Mouse (Mus musculus) hindbrain, postnatal 0 days (tissue): ENCODE results near the gene Rbm6. TPM values are rescaled to one million over a fixed set of nuclear protein-coding genes. Genes with fewer than 3 reads are reported as not detected.

Experiments used
- ATAC-seq: fragments of 200-750 bp; cut with Nextera tagmentation; 2 replicates; pipeline ENCODE4 v1.8.0; 2017; ENCODE audit warnings: mild to moderate bottlenecking, moderate TSS enrichment, moderate library complexity
- DNase-seq: peaks from one replicate; pipeline ENCODE4 v3.0.0-alpha.2; 2015; ENCODE audit warnings: low spot score
- H3K27ac ChIP-seq: fragments of 300-500 bp; sonication (generic); 2 replicates; pipeline ENCODE4 v1.5.1; 2014; ENCODE audit warnings: mild to moderate bottlenecking
- H3K27me3 ChIP-seq: fragments of 300-500 bp; sonication (generic); 2 replicates; pipeline ENCODE4 v1.6.1; 2014; ENCODE audit warnings: low read length, mixed read lengths; ENCODE audit not compliant: insufficient read depth
- H3K36me3 ChIP-seq: fragments of 300-500 bp; sonication (generic); 2 replicates; pipeline ENCODE4 v1.6.1; 2014; ENCODE audit warnings: low read length, mixed read lengths; ENCODE audit not compliant: insufficient read depth
- H3K4me1 ChIP-seq: fragments of 300-500 bp; sonication (generic); 2 replicates; pipeline ENCODE4 v1.6.1; 2014; ENCODE audit warnings: antibody characterized with exemption, low read length, mixed read lengths; ENCODE audit not compliant: insufficient read depth
- H3K4me2 ChIP-seq: fragments of 300-500 bp; sonication (generic); 2 replicates; pipeline ENCODE4 v1.6.1; 2014; ENCODE audit warnings: low read depth, mild to moderate bottlenecking, low read length, moderate library complexity, mixed read lengths
- H3K4me3 ChIP-seq: fragments of 300-500 bp; sonication (generic); 2 replicates; pipeline ENCODE4 v1.5.1; 2014; ENCODE audit warnings: low read length
- H3K9ac ChIP-seq: fragments of 300-500 bp; sonication (generic); replicated peaks from 2 replicates; pipeline ENCODE4 v1.6.1; 2014; ENCODE audit warnings: mild to moderate bottlenecking, low read length, moderate library complexity, mixed read lengths
- H3K9me3 ChIP-seq: fragments of 300-500 bp; sonication (generic); 2 replicates; pipeline ENCODE4 v1.6.1; 2016; ENCODE audit warnings: low read length, mixed read lengths
- CTCF ChIP-seq: IDR thresholded peaks from 2 replicates; pipeline ENCODE4 v1.5.1; 2016; ENCODE audit warnings: antibody characterized with exemption, control low read depth, low read depth
- WGBS: fragments of 180-500 bp; shearing (Covaris S2); extraction: QIAGEN DNeasy Blood & Tissue Kit; methylation state at CpG from one replicate; pipeline ENCODE4 v1.1.7; 2014; 5-methylcytosine and 5-hydroxymethylcytosine counted together
- polyA plus RNA-seq: library from polyadenylated mRNA; unstranded; fragments of >200 nt; fragmentation: Nextera tagmentation; extraction: Ambion mirVana; gene quantifications from 2 replicates; pipeline ENCODE4 v1.2.1, GENCODE M21; 2015
- total RNA-seq: library from RNA; depleted of rRNA; stranded (reverse); fragments of >200 nt; gene quantifications from 2 replicates; pipeline ENCODE4 v1.2.3, GENCODE M21; 2014

The Rbm6 gene
- total and polyA plus RNA-seq, 2 experiments from 2014 or later: 55.0 to 62.3 TPM

DNA sequence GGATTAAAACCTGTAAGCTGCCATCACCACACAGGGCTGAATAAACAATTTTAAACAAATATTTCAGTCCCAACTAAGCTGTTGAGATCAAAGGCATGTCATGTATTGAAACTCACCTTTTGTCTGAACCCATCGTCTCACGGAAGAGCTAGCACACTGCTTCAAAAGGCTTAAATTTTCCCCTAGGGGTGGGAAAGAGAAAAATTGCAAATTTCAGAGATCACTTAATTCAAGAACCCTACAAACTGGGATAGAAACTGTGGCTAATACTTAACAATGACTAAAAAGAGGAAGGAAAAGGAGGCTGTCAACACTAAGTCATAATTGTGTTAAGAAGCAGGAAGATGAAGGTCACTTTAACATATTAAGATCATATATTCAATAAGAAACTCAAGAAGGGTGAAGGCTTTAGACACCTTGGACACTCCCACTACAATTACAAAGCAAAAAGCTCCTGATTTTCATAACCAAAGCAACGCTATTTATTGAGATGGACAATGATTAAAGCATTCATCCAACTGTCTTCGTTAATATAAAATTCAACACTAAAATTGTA is 103.5 kb downstream of the Rbm6 start:
- Histone ChIP-seq H3K4me3 (peak overlapping the region; percentile 100), H3K27me3 (no peaks in the 10 kb centered on the region), H3K36me3 (peaks cover 47% of the 10 kb centered on the region), H3K9ac (peak overlapping the region; percentile 100), H3K4me2 (peak overlapping the region; percentile 62), H3K27ac (peak overlapping the region; percentile 98), H3K9me3 (no peaks in the 10 kb centered on the region), H3K4me1 (0 out of 2 replicates have a peak, but pooled peaks cover 3% of the 10 kb centered on the region)
- ATAC-seq (no peak), DNase-seq (peak; percentile 31)
- TF ChIP-seq CTCF: peak; percentile 34; the same call in 1 of the 2 replicates
- 11% methylated on average over 4 of the region's 4 CpGs for WGBS

DNA sequence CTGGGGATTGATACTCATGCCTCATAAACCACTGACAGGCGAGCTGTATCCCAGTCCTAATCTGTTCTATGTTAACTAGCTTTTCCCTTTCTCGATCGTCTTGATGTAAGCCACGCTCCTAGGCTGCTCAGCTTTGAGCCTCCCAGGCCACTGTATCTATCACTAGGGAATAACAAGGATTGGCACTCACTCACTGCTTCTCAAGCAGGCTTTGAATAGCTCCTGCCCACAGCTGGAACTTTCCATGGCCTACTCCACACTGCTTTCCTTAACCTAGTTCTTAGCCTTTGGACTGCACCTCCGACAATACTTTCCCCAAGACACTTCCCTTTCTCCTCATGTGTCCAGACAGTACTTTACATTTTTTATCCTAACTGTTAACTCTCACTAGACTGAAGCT is 104.2 kb downstream of the Rbm6 start:
- Histone ChIP-seq H3K36me3 (peaks cover 45% of the 10 kb centered on the region), H3K4me1 (0 out of 2 replicates have a peak, but pooled peaks cover 3% of the 10 kb centered on the region), H3K4me2 (peak overlapping the region; percentile 62), H3K9me3 (no peaks in the 10 kb centered on the region), H3K9ac (peak overlapping the region; percentile 100; the same call in 1 of the 2 replicates), H3K4me3 (peak overlapping the region; percentile 100), H3K27me3 (no peaks in the 10 kb centered on the region), H3K27ac (no peak overlapping the region)
- no peak for ATAC-seq
- peak; percentile 3 for DNase-seq
- TF ChIP-seq CTCF: no peak
- WGBS: 69% methylated on average over 5 of the region's 5 CpGs

DNA sequence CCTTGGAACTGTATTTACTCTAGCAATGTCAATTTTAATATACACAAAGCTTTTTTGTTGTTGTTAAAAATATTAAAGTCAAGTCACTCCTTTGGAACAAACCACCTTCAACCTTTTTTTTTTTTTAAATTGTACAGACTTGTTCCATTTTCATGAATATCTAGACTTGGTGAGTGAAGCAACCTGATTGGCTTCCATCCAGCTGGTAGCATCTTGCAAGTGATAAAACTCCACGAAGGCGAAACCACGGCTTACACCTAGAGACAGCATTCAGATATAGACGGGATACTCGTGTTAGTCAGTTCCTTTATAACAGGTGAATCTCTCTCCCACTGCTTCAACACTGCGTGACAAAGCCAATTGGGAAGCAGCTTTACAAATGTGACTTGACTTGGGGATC is 113.4 kb downstream of the Rbm6 start:
- peaks cover 72% of the 10 kb centered on the region for H3K36me3 ChIP-seq
- H3K27me3 ChIP-seq: no peaks in the 10 kb centered on the region
- ATAC-seq: no peak
- no peaks in the 10 kb centered on the region for H3K4me1 ChIP-seq
- TF ChIP-seq CTCF: no peak
- WGBS: 96% methylated on average over 6 of the region's 6 CpGs
- H3K4me3 ChIP-seq: no peak overlapping the region
- H3K27ac ChIP-seq: no peak overlapping the region
- DNase-seq: no peak
- no peak overlapping the region for H3K4me2 ChIP-seq
- H3K9me3 ChIP-seq: no peaks in the 10 kb centered on the region
- no peak overlapping the region for H3K9ac ChIP-seq

DNA sequence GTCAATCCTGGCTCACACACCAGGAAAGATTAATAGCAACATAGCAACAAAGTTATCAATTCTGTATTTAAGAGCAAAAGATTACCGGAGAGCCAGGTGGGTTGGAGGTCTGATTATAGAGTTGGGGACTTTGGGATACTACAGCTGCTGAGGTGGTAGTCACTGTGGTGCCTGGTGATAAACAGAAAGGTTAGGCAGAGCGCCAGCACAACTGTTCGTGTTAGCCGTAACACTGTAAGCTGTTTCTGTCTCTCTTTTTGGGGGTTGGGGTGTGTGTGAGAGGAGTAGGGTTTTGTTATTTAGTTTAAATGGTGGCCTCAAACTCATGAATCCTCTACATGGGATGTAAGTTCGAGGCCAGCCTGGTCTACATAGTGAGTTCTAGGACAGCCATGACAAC is 122.7 kb downstream of the Rbm6 start:
- ATAC-seq (no peak), DNase-seq (no peak)
- H3K4me1 ChIP-seq: no peaks in the 10 kb centered on the region
- no peak overlapping the region for H3K4me3 ChIP-seq
- no peak overlapping the region for H3K9ac ChIP-seq
- no peaks in the 10 kb centered on the region for H3K9me3 ChIP-seq
- WGBS: 88% methylated on average over 5 of the region's 5 CpGs
- TF ChIP-seq CTCF: no peak
- H3K4me2 ChIP-seq: no peak overlapping the region
- no peaks in the 10 kb centered on the region for H3K27me3 ChIP-seq
- no peak overlapping the region for H3K27ac ChIP-seq
- peaks cover 86% of the 10 kb centered on the region for H3K36me3 ChIP-seq

DNA sequence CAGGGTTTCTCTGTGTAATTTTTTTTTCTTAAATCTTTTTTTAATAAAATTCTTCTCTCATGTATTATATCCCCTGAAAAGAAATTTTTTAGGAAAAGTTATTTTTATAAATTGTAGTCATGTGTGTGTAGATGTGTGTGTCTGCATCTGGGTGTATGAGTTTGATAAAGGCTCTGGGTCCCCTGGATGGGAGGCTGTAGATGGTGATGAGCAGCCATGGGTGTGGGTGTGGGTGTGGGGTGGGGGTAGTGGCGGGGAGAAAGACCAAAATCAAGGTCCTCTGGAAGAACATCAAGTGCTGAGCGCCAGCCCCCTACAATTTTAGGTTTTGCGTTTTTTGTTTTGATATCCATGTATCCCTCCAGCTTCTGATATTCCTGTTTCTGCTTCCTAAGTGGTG is 125.0 kb downstream of the Rbm6 start:
- Histone ChIP-seq H3K27ac (no peak overlapping the region), H3K4me2 (no peak overlapping the region), H3K4me3 (no peak overlapping the region), H3K4me1 (no peaks in the 10 kb centered on the region), H3K27me3 (no peaks in the 10 kb centered on the region), H3K9me3 (no peaks in the 10 kb centered on the region), H3K9ac (no peak overlapping the region), H3K36me3 (peaks cover 92% of the 10 kb centered on the region)
- 93% methylated on average over 3 of the region's 3 CpGs for WGBS
- TF ChIP-seq CTCF: no peak
- no peak for DNase-seq
- no peak for ATAC-seq

DNA sequence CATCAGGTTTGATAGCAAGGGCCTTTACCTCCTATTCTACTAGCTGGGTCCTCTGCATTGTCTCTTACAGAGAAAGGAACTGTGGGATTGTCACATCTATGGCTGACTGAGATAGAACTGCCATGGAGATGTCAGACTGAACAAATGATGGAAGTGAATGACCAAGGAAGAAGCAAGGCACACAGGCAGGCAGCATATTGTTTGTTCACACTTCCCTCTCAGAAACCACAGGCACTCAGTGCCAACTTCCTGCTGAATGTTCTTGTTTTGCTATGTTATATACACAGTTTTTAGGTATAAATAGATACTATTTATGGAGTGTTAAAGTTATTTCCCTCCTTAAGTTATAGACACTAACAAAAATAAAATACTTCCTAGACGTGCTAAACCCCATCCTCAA is 125.7 kb downstream of the Rbm6 start:
- no peak for ATAC-seq

DNA sequence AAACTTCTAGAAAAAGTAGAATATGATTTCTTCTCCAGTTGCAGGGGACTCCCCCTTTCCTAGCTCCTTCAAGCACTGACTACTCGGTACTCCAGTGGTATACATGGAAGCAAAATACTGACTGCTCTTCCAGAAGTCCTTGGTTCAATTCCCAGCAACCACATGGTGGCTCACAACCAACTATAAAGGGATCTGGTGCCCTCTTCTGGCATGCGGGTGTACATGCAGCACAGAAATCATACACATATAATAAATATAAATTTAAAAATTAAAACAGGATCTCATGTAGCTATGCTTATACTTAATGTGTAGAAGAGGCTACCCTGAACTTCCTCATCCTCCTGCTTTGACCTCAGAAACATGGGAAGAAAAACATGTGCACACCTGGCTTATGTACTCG is 126.4 kb downstream of the Rbm6 start:
- DNase-seq (no peak), ATAC-seq (no peak)
- H3K9ac ChIP-seq: no peak overlapping the region
- no peaks in the 10 kb centered on the region for H3K9me3 ChIP-seq
- H3K4me1 ChIP-seq: no peaks in the 10 kb centered on the region
- no peak overlapping the region for H3K4me3 ChIP-seq
- H3K4me2 ChIP-seq: no peak overlapping the region
- H3K36me3 ChIP-seq: peaks cover 94% of the 10 kb centered on the region
- TF ChIP-seq CTCF: peak; percentile 39; the same call in 1 of the 2 replicates
- H3K27me3 ChIP-seq: no peaks in the 10 kb centered on the region
- no peak overlapping the region for H3K27ac ChIP-seq
- whole genome bisulfite sequencing: 94% methylated on average over 3 of the region's 3 CpGs

More for the DNA sequence above, 125.7 kb downstream of the Rbm6 start:
- no peak for TF ChIP-seq CTCF
- Histone ChIP-seq H3K4me3 (no peak overlapping the region), H3K27me3 (no peaks in the 10 kb centered on the region), H3K36me3 (peaks cover 94% of the 10 kb centered on the region), H3K4me2 (no peak overlapping the region), H3K4me1 (no peaks in the 10 kb centered on the region), H3K27ac (no peak overlapping the region), H3K9me3 (no peaks in the 10 kb centered on the region), H3K9ac (no peak overlapping the region)
- 95% methylated on average over 1 of the region's 1 CpGs for WGBS
- no peak for DNase-seq
